Mouse (Mus musculus) cerebellum, adult 11-12 months (tissue): Measurements from ENCODE around the gene Tcf25.

Experiments used
- DNase-seq: peaks from one replicate; pipeline ENCODE4 v3.0.0; 2022

The Tcf25 gene

GRCm38 (mm10) chr8:123373403-123374238, at the start of gene Tcf25:
Gene Tcf25, plus strand, starts transcription at chr8:123373753.
- peak; percentile 98 for DNase-seq

GRCm38 (mm10) chr8:123328552-123328951, 45.0 kb upstream of the Tcf25 start:
- DNase-seq = no peak

- no peak for DNase-seq
Observed at GRCm38 (mm10) chr8:123329350-123329749, 44.2 kb upstream of the Tcf25 start.

- no peak for DNase-seq
Observed at GRCm38 (mm10) chr8:123329961-123330360, 43.6 kb upstream of the Tcf25 start.

DNA sequence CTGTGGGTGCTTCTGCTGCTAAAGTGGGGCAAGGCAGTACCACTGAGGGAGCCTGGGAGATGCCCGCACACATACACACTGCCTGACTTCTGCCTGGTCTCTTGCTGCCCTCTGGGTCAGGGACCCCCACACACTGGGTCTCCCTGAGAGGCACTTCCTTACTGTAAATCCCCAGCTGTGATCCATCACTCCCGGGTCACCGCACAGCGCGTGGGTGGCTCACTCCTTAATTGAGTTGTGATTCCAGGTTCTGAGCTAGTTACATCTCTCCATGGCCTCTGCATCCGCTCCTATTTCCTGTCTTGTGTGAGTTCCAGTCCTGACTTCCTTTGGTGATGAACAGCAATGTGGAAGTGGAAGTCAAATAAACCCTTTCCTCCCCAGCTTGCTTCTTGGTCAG, 42.9 kb upstream of the Tcf25 start:
- no peak for DNase-seq

DNA sequence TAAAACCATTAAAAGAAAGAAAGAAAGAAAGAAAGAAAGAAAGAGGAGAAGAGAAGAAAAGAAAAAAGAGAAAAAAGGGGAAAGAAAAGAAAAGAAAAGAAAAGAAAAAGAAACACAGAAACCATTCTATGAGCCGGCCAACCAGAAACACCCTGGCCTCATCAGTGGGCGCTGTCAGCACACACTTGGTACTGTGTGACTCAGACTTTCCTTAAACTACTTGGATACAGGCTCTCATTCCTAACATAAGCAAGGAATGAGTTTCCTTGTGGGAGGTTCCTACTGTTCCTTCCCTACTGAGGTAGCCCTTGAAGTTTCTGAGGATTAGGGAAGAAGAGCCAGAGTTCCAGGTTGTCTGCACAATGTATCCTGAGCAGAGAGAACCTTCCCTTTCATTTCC, 42.3 kb upstream of the Tcf25 start:
- no peak for DNase-seq

DNA sequence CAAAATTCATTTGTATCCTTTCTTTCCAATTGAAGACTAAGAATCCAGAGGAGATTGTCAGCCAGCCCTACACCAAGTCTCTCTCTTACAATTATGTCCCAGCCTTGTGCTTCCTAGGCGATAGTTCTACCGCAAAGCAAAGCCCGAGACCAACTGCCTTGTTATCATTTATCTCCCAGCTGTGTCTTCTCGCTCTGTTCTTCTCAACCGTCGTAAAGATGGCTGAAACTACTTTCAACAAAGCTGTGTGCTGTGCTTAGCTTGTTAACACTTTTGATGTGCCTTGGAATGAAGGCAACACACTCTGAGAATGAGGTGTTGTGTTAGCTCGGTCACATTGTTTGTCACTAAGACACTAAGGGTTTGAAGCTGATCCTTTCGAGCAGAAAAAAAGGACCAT, 41.7 kb upstream of the Tcf25 start:
- DNase-seq = no peak

GRCm38 (mm10) chr8:123332262-123333090, 41.1 kb upstream of the Tcf25 start, which contains the start of gene Spire2:
Gene Spire2, plus strand, starts transcription at chr8:123332713.
- peak; percentile 83 for DNase-seq

GRCm38 (mm10) chr8:123333091-123333587, 40.4 kb upstream of the Tcf25 start:
- no peak for DNase-seq

GRCm38 (mm10) chr8:123333864-123334263, 39.7 kb upstream of the Tcf25 start:
- no peak for DNase-seq

GRCm38 (mm10) chr8:123334467-123334866, 39.1 kb upstream of the Tcf25 start:
- no peak for DNase-seq

- no peak for DNase-seq
Observed at GRCm38 (mm10) chr8:123337475-123337874, 36.1 kb upstream of the Tcf25 start.

- no peak for DNase-seq
Observed at GRCm38 (mm10) chr8:123340071-123340470, 33.5 kb upstream of the Tcf25 start.

DNA sequence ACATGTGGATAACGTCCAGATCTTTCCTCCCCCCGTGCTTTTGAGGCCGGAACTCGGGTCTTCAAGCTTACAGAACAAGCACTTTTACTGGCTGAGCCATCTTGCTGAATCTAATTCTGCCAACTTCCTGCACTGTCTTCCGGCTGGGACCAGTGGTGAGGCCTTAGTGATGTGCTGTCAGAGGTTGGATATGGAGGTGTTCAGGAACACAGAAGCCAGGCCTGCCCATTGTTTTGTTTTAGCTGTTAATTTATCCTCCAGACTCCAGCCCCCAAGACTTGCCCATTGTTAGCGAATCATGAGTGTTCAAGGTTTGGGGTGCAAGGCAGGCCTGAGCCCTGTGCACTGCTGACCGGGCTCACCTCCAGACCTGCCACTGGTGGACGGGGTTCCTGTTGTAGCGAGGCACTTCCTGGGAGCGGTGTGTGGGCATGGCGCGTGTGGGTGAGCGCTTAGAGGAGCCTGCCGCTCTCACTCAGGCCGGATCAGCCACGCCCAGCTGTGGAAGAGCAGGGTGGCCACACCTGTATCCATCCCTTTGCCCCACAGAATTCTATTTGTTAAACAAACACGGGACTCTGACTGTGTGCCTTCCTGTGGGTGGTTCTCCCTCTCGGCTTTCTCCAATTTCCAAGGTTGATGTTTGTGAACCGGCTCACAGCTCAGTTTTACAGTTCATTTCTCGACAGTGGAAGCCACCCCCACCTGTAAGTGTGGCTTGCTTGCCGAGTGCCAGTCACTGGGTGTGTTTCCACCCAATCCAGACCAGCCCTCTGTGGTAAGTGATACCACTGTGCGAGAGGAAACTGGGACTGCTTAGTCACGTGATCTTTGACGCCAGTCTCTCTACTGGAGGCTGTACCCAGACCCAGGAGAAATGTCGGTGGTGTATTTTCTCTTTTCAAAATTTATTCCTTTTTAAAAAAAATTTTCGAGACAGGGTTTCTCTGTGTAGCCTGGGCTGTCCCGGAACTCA, 32.2 kb upstream of the Tcf25 start:
- no peak for DNase-seq

- no peak for DNase-seq
Observed at GRCm38 (mm10) chr8:123342253-123342652, 31.3 kb upstream of the Tcf25 start.

DNA sequence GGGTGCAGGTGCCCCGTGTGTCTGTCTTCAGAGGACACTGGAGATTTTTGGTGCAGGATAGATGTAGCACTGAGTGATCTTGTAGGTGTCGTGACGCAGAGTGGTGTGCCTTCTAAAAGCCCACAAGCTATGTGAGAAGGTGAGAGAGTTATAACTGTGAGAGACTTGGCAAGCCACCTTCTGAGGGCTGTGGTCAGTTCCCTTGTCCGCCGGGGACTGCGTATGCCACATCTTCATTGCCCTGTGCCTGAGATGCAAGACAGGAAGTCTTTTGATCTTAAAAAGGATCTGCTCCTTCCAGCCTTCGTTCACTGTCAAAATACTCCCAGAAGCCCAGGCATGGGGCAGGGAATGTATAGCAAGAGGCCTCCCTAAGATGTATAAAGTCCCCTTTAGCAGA, 30.6 kb upstream of the Tcf25 start:
- no peak for DNase-seq

DNA sequence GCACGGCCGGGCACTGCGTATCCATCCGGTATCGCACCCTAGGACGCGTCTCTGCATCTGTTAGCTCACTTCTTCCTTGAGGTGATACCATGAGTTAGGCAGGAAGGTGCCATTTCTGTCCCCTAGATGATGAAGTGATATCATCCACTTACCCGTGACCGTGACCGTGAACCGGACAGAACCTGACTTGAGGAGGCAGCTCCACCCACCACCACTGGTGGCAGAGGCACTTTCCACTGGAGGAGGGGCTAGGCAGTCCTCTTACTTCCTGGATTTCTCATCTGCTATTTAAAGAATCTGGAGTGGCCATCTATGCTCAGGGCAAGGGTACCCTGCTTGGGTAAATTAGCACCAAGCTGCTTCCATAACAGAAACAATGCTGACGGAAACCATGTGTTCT, 30.1 kb upstream of the Tcf25 start:
- DNase-seq = no peak

GRCm38 (mm10) chr8:123345135-123345534, 28.4 kb upstream of the Tcf25 start:
- DNase-seq = no peak

GRCm38 (mm10) chr8:123345856-123346255, 27.7 kb upstream of the Tcf25 start:
- no peak for DNase-seq

- no peak for DNase-seq
Observed at GRCm38 (mm10) chr8:123347293-123347692, 26.3 kb upstream of the Tcf25 start.

DNA sequence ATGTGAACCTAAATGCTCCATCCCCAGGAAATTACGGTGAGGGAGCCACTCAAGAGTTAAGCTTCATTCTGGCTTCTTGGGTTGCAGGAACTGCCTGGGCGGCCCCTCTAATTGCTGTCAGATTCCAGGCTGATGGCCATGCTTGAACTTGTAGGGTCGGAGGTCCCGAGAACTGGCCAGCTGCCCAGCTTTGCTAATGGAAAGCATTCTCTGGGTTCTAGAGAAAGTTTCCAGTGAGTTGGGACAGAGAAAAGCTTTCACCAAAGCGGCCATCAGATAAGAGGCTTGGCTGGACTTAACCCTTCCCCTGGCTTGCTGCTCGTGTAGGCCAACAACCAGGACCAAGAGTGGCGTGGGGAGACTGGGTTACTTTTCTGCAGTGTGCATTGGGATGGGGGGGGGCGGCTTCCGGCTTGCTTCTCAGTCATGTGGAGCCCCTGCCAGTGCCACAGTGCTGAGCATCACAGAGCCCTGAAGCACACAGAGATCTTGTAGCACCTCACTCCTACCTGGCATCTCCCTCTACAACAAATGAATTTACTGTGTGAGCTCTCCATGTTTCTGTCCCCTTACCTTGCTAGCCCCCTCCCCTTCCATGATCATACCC, 25.2 kb upstream of the Tcf25 start:
- no peak for DNase-seq

- no peak for DNase-seq
Observed at GRCm38 (mm10) chr8:123349073-123349472, 24.5 kb upstream of the Tcf25 start.
